Mouse (Mus musculus) spleen, embryonic (tissue): ENCODE data around the gene Chga.

Source experiments
- CTCF ChIA-PET: fragments of 350-600 bp; sonication (Branson Sonifier 250); formaldehyde crosslinking; loops from one replicate; lab custom pipeline; 2022; lab: Charles Lee

The Chga gene

GRCm38 (mm10) chr12:102554721-102555516, at the start of gene Chga:
TSS of gene Chga (plus strand) at chr12:102554969.
- CTCF ChIA-PET = no interaction called here

DNA sequence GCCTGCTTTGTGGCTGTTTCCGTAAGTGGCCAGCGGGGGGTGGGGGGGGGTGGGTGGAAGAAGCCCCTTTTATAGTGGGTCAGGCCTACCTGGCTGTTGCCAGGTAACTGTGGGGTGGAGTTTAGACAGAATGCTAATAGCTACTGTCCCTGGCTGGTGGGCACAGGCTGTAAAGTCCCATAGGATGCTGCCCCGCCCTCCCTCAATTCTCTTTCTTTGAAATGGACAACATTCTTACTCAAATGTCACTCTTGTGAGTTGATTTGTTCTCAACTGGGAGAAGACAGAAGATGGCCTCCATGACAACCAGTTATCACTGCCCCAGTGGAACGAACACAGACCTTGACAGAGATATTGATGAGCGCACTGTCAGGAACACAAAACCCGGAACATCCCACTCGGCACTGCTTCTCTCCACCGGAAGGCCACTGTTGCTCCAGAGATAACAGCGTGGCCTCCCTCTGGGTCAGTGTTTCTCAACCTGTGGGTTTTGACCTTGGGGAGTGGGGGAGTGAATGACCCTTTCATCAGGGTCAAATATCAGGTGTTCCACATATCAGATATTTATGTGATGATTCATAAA, 49.5 kb upstream of the Chga start:
- CTCF ChIA-PET = no interaction called here

DNA sequence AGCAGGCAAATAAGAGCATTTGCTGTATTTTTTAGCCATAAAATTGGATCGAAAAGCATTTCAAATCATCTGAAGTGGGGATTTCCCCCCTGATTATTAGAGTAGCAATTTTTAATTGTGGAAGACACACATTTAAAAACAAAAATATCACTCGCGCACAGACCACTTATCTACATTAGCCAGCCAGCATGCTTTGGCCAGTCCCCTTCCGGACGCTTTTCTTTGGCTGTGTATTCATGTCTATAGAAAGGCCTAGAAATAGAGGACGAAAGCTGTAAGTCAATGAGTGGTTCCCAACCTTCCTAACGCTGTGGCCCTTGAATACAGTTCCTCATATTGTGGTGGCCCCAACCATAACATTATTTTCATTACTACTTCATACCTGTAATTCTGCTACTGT, 48.8 kb upstream of the Chga start:
- CTCF ChIA-PET = no interaction called here

- CTCF ChIA-PET = interaction anchor here (0.6 kb wide), 1 partner anchor 16 kb away, joined by 3 read pairs; no protein-coding TSS in a partner anchor
Measured at GRCm38 (mm10) chr12:102511363-102511762, 43.4 kb upstream of the Chga start.

GRCm38 (mm10) chr12:102514151-102514550, 40.6 kb upstream of the Chga start:
- CTCF ChIA-PET = no interaction called here

DNA sequence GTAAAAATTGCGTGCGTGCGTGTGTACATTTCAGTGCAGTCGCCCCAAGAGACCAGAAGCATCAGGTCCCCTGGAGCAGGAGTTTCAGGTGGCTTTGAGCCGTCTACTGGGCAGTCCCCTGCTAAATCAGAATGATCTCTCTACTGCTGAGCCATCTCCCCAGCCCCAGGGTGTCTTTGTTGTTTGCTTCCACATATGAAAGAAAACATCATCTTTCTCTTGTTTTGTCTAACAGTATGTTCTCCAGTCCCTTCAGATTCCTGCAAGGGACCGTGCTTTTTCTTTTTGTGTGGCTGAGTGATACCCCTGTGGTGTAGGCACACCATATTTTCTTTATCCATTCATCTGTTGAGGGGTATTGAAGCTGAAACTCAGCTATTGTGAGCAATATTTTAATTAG, 40.0 kb upstream of the Chga start:
- CTCF ChIA-PET = no interaction called here

DNA sequence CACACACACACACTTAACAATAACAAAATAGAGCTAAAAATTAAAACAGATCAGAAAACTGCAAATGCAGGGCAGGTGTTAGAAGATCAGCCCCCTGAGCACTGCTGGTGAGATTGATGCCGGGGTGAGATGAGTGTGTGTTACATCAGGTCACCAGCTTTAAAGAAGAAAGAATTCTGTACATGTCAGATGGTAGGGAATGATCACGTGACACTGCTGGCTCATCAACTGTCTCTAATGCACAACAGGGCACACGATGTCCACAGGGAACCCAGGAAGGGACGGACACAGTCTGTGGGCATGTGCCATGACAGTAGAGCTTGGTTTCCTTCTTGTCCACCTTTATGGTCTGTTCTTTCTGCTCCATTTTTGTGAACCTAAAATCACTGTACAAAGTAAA, 38.6 kb upstream of the Chga start:
- CTCF ChIA-PET = no interaction called here

GRCm38 (mm10) chr12:102517647-102518046, 37.1 kb upstream of the Chga start:
- CTCF ChIA-PET = no interaction called here

- CTCF ChIA-PET = no interaction called here
Measured at GRCm38 (mm10) chr12:102519929-102520720, 34.6 kb upstream of the Chga start.

DNA sequence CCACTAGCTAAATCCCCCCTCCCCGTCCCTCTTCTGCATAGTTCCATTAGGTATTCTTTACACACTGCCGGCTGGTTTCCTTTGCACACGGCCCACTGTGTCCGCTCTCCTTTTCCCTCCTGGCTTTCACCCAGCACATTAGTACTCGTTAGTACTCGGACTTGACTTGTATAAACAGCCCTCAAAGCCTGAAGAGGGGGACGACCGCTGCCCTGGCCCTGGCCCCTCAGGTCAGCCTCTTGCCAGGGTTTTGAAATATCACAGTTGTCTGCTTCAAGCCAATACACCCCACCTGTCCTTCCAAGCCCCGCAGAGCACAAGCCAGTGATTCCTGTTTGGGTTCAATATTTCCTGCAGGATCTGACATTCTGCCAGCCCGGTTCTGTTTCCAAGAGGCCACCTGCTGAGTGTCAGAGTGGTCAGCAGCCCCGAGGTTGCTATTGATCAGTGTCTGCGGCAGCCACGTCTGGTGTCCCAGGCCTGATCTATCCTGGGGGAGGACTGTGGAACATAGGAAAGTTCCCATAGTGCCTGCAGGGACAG, 32.9 kb upstream of the Chga start:
- CTCF ChIA-PET = no interaction called here

DNA sequence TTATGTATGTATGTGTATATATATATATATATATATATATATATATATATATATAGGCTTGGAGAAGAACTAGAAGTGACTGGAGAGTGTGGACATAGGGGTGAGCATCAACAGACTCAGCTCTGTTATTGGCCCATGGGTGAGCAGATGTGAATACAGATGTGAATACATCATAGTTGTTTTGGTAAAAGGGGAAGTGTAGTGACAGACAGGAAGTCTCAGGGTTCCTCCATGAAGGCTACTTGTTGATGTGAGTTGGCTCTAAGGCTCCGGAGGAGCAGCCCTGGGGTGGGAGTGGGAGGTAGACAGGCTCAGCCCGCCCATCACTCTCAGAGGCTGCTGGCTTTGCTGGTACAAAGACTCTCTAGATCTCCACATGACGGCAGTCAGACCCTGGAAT, 30.6 kb upstream of the Chga start:
- CTCF ChIA-PET = no interaction called here

GRCm38 (mm10) chr12:102524760-102525159, 30.0 kb upstream of the Chga start:
- CTCF ChIA-PET = no interaction called here

DNA sequence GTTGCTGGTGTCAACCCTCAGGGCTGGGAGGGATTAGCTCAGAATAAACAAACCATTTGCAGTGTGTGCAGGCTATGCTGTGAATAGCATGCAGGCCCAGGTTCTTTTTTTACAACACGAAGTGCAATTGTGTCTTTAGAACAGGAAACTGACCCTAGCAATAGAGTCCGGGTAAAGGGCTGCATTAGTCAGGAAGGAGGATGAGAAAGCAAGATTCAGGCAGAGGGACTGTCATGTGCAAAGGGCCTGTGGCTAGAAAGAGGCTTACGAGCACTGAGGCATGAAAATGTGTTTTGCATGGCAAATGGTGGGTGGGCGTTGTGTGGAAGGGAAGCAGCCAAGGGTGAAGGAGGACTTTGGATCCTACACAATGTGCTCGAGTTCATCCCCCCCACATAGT, 26.8 kb upstream of the Chga start:
- CTCF ChIA-PET = no interaction called here

GRCm38 (mm10) chr12:102535796-102536195, 19.0 kb upstream of the Chga start:
- CTCF ChIA-PET = no interaction called here

GRCm38 (mm10) chr12:102540278-102540677, 14.5 kb upstream of the Chga start:
- CTCF ChIA-PET = no interaction called here

DNA sequence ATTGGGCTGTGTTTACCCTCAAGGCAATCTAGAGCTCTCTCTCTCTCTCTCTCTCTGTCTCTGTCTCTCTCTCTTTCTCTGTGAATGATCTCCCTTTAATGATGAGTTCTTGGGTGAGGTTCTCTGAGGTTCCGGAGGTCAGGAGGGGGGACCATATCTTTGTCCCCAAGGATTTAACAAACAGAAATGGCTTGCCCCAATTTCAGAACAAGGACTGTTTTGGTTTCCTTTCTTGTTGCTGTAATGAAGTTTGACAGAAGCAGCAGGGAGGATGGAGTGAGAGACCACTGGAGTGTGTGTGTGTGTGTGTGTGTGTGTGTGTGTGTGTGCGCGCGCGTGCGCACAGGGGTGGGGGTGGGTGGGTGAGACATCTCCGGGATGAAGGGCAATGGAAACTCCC, 13.6 kb upstream of the Chga start:
- CTCF ChIA-PET = no interaction called here

DNA sequence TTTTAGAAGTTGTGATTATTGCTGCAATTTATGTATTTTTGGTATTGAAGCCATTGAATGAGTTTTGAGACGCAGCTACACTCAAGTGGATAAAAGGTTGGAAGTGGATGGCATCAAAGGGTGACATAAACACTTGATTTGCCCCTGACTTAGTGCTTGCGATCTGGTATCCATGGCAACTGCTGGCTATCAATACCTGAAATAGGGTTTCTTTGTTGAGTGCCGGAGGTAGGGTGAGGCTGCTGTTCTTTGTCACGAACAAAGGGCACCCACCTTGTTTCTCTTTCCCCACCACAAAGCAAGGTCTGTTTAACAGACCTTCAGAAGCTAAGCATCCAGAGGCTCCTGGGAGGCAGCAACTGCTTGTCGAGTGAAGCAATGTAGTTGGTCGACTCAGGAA, 9.6 kb upstream of the Chga start:
- CTCF ChIA-PET = interaction anchor here (0.6 to 0.8 kb wide), 2 partner anchors 15 to 397 kb away, joined by 3 read pairs; no protein-coding TSS in a partner anchor

DNA sequence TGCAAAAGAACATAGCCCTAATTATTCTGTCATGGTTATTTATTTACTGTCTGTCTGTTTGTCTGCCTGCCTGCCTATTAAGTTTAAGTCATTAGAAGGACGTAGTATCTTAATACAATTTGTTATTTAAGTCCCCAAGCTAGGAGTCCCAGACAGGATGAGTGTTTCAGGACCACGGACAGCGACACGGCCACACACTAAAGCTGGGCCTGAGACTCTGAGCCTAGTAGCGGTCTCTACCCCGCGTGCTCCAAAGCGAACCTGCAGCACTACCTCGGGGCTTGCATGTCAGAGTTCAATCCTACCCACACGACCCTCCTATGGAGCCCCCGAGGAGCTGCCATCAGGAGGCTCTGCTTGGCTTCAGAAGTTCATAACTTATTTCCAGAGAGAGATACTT, 4.2 kb upstream of the Chga start:
- CTCF ChIA-PET = no interaction called here

DNA sequence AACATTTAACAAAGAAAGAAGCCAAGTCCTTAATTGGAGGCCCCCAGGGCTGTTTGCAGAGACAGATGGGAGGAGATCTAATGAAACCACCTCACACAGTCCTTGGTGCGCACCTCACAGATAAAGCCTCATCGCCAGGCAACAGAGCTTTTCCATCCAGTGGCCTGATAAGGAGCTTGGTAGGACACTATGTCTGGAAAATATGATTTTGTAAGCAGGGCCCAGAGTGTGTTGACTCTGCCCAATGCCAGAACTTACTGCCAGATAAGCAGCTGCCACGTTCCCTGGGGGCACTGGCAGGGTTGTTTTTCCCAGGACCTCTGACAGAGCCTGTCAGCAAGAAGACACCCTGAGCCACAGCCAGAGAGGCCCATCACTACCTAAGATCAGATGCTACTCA, 3.6 kb upstream of the Chga start:
- CTCF ChIA-PET = no interaction called here

- CTCF ChIA-PET = no interaction called here
Measured at GRCm38 (mm10) chr12:102552001-102552400, 2.8 kb upstream of the Chga start.

GRCm38 (mm10) chr12:102553705-102554275, 979 bp upstream of the Chga start:
- CTCF ChIA-PET = no interaction called here

DNA sequence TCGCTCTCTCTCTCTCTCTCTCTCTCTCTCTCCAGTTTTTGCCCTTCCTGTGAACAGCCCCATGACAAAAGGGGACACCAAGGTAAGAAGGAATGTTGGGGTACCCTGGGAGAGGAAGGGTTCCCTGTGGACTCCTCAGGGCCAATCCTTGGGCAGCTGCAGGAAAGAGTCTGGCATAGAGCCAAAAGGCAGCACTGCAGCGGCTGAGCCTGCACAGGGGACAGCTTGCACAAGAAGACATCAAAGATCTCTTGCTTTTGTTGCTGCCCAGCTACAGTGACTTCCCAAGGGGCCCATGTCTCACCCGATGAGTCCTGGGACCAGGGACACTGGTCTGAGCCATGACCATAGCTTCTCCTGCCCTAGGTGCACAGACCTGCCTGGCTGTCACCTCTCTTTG, 1.1 kb downstream of the Chga start:
- CTCF ChIA-PET = no interaction called here
